Mouse (Mus musculus) spleen, adult 2 months (tissue): ENCODE data around the gene Ets1.

ENCODE experiments used
- CTCF ChIP-seq: fragments of 200-500 bp; IDR thresholded peaks from 2 replicates; pipeline ENCODE4 v1.5.1; 2011; ENCODE audit warnings: mild to moderate bottlenecking, inconsistent platforms; ENCODE audit not compliant: insufficient read depth, insufficient read length, insufficient replicate concordance; ENCODE audit errors: extremely low read depth
- POLR2A ChIP-seq: fragments of 200-500 bp; IDR thresholded peaks from 2 replicates; pipeline ENCODE4 v1.6.1; 2011; ENCODE audit warnings: low read depth, low read length, inconsistent platforms

- TF ChIP-seq CTCF = no peak
- TF ChIP-seq POLR2A = no peak
Measured at GRCm38 (mm10) chr9:32679531-32679930, 43.5 kb downstream of the Ets1 start.
